Mouse (Mus musculus): ENCODE measurements around the gene Prdm16. TPM values are rescaled to one million over a fixed set of nuclear protein-coding genes. Genes with fewer than 3 reads are reported as not detected.

Prdm16 gene
- total and polyA plus RNA-seq, 3 experiments = not detected

GRCm38 (mm10) chr4:154496991-154497390, 139.7 kb downstream of the Prdm16 start:
- dilution Hi-C loops (cut with MboI; ENCODE audit: extremely low pct_ligation_motif_present, extremely low pct_unique_long_range_greater_than_20kb, low sequenced_read_pairs) (no loop called here), in situ Hi-C loops (cut with MboI; ENCODE audit: low pct_ligation_motif_present, low pct_unique_long_range_greater_than_20kb, low sequenced_read_pairs) (no loop called here)
- Histone ChIP-seq H3K4me2 (ENCODE audit: insufficient read depth, low read depth, poor library complexity, severe bottlenecking) (no peak overlapping the region), H3K27ac (ENCODE audit: insufficient read depth, low read depth) (no peak overlapping the region), H3K4me1 (ENCODE audit: control insufficient read depth in 1 of 2, insufficient read depth in 2 of 2) (no peaks in the 10 kb centered on the region), H3K4me3 (replicated peaks in 1 of 3; ENCODE audit: low read depth in 2 of 3, low read length in 2 of 3, poor library complexity in 1 of 3) (no peak overlapping the region), H3K9ac (ENCODE audit: insufficient read depth, low read depth) (no peak overlapping the region), H3K36me3 (replicated peaks in 1 of 2; ENCODE audit: control insufficient read depth in 1 of 2, insufficient read depth in 1 of 2, low read length in 1 of 2) (no peaks in the 10 kb centered on the region), H3K9me3 (replicated peaks; ENCODE audit: low read length) (peaks cover 96% of the 10 kb centered on the region), H3K79me2 (replicated peaks; ENCODE audit: control insufficient read depth, extremely low read depth, insufficient read depth, poor library complexity, severe bottlenecking) (no peaks in the 10 kb centered on the region), H3K27me3 (replicated peaks) (no peaks in the 10 kb centered on the region)
- TF ChIP-seq RCOR1 (conservative IDR thresholded peaks at IDR 0.05; ENCODE audit: low read depth, low read length) (no peak), SMC3 (IDR thresholded peaks at IDR 0.05; ENCODE audit: low read depth, low read length) (no peak), KAT2A (IDR thresholded peaks at IDR 0.05; ENCODE audit: insufficient replicate concordance, low read length) (no peak)
- no peak for DNase-seq (ENCODE audit: extremely low read depth)

- H3K27me3 ChIP-seq (replicated peaks) = no peaks in the 10 kb centered on the region
- dilution Hi-C loops (cut with MboI; ENCODE audit: extremely low pct_ligation_motif_present, extremely low pct_unique_long_range_greater_than_20kb, low sequenced_read_pairs) = no loop called here
- H3K79me2 ChIP-seq (replicated peaks; ENCODE audit: control insufficient read depth, extremely low read depth, insufficient read depth, poor library complexity, severe bottlenecking) = no peaks in the 10 kb centered on the region
- no peaks in the 10 kb centered on the region for H3K4me1 ChIP-seq (ENCODE audit: control insufficient read depth in 1 of 2, insufficient read depth in 2 of 2)
- no peak overlapping the region for H3K27ac ChIP-seq (ENCODE audit: insufficient read depth, low read depth)
- no peak for DNase-seq (ENCODE audit: extremely low read depth)
- no peaks in the 10 kb centered on the region for H3K36me3 ChIP-seq (replicated peaks in 1 of 2; ENCODE audit: control insufficient read depth in 1 of 2, insufficient read depth in 1 of 2, low read length in 1 of 2)
- in situ Hi-C loops (cut with MboI; ENCODE audit: low pct_ligation_motif_present, low pct_unique_long_range_greater_than_20kb, low sequenced_read_pairs) = no loop called here
- TF ChIP-seq MAX (IDR thresholded peaks at IDR 0.05; ENCODE audit: low read length) (no peak), HCFC1 (IDR thresholded peaks at IDR 0.05; ENCODE audit: low read depth, low read length) (no peak), EP300 (IDR thresholded peaks at IDR 0.05; ENCODE audit: low read length) (no peak), MEF2A (IDR thresholded peaks at IDR 0.05; ENCODE audit: borderline replicate concordance, low read depth, low read length) (no peak), E2F4 (IDR thresholded peaks at IDR 0.05; ENCODE audit: insufficient replicate concordance, low read depth, low read length) (no peak), TCF12 (IDR thresholded peaks at IDR 0.05; ENCODE audit: low read depth, low read length) (no peak), SIN3A (IDR thresholded peaks at IDR 0.05; ENCODE audit: low read length) (no peak), SMC3 (IDR thresholded peaks at IDR 0.05; ENCODE audit: low read depth, low read length) (no peak), JUN (IDR thresholded peaks at IDR 0.05; ENCODE audit: insufficient read depth, low read depth, low read length) (no peak), MYC (IDR thresholded peaks at IDR 0.05; ENCODE audit: low read depth, low read length) (no peak), USF1 (IDR thresholded peaks at IDR 0.05; ENCODE audit: low read depth, low read length) (no peak), MAZ (IDR thresholded peaks at IDR 0.05; ENCODE audit: low read depth, low read length) (no peak), ELF1 (IDR thresholded peaks at IDR 0.05; ENCODE audit: low read depth, low read length) (no peak), KAT2A (IDR thresholded peaks at IDR 0.05; ENCODE audit: insufficient replicate concordance, low read length) (no peak), ZC3H11A (IDR thresholded peaks at IDR 0.05; ENCODE audit: low read depth, low read length) (no peak), JUND (conservative IDR thresholded peaks at IDR 0.05; ENCODE audit: low read depth, low read length) (no peak), TBP (conservative IDR thresholded peaks at IDR 0.05; ENCODE audit: low read depth, low read length) (no peak), MXI1 (IDR thresholded peaks at IDR 0.05; ENCODE audit: low read depth, low read length) (no peak), NRF1 (IDR thresholded peaks at IDR 0.05; ENCODE audit: low read depth, low read length) (no peak), ZKSCAN1 (IDR thresholded peaks at IDR 0.05; ENCODE audit: borderline replicate concordance, low read depth, low read length) (no peak)
- H3K4me2 ChIP-seq (ENCODE audit: insufficient read depth, low read depth, poor library complexity, severe bottlenecking) = no peak overlapping the region
- H3K9me3 ChIP-seq (replicated peaks; ENCODE audit: low read length) = peaks cover 95% of the 10 kb centered on the region
- H3K9ac ChIP-seq (ENCODE audit: insufficient read depth, low read depth) = no peak overlapping the region
- no peak overlapping the region for H3K4me3 ChIP-seq (replicated peaks in 1 of 3; ENCODE audit: low read depth in 2 of 3, low read length in 2 of 3, poor library complexity in 1 of 3)
Observed at GRCm38 (mm10) chr4:154496522-154496921, 140.2 kb downstream of the Prdm16 start.
